Mouse (Mus musculus): ENCODE results near the gene Ccnb1ip1.

The Ccnb1ip1 gene

GRCm38 (mm10) chr14:50807487-50808072 is at the start of gene Ccnb1ip1, which contains the start of gene Parp2:
Ccnb1ip1 (minus strand) TSS chr14:50807732.
Parp2 (plus strand) TSS chr14:50807841.
- peak; percentile 100 for DNase-seq

- peak; percentile 23 for DNase-seq
Observed at GRCm38 (mm10) chr14:50855788-50856187, 48.3 kb upstream of the Ccnb1ip1 start.

GRCm38 (mm10) chr14:50837236-50837635 is 29.7 kb upstream of the Ccnb1ip1 start:
- DNase-seq, result peak; percentile 92

- DNase-seq, result no peak
Observed at GRCm38 (mm10) chr14:50834435-50834834, 26.9 kb upstream of the Ccnb1ip1 start.

- DNase-seq, result peak; percentile 98
Observed at GRCm38 (mm10) chr14:50833964-50834363, 26.4 kb upstream of the Ccnb1ip1 start.

GRCm38 (mm10) chr14:50829878-50830277 is 22.3 kb upstream of the Ccnb1ip1 start:
- peak; percentile 97 for DNase-seq

- no peak for DNase-seq
Observed at GRCm38 (mm10) chr14:50826579-50826978, 19.0 kb upstream of the Ccnb1ip1 start.

GRCm38 (mm10) chr14:50824219-50824618 is 16.7 kb upstream of the Ccnb1ip1 start:
- DNase-seq, result peak; percentile 92

- DNase-seq, result no peak
Observed at GRCm38 (mm10) chr14:50823240-50823639, 15.7 kb upstream of the Ccnb1ip1 start.

- no peak for DNase-seq
Observed at GRCm38 (mm10) chr14:50813060-50813459, 5.5 kb upstream of the Ccnb1ip1 start.

GRCm38 (mm10) chr14:50806469-50806868 is 1.1 kb downstream of the Ccnb1ip1 start:
- DNase-seq, result peak; percentile 74

- DNase-seq, result peak; percentile 55
Observed at GRCm38 (mm10) chr14:50804683-50805082, 2.8 kb downstream of the Ccnb1ip1 start.

GRCm38 (mm10) chr14:50802843-50803562 is 4.5 kb downstream of the Ccnb1ip1 start:
- DNase-seq, result peak; percentile 22

GRCm38 (mm10) chr14:50802441-50802840 is 5.1 kb downstream of the Ccnb1ip1 start:
- DNase-seq, result peak; percentile 71

- DNase-seq, result peak; percentile 86
Observed at GRCm38 (mm10) chr14:50799502-50800259, 7.9 kb downstream of the Ccnb1ip1 start.

- DNase-seq, result peak; percentile 58
Observed at GRCm38 (mm10) chr14:50798512-50798911, 9.0 kb downstream of the Ccnb1ip1 start.

- peak; percentile 27 for DNase-seq
Observed at GRCm38 (mm10) chr14:50796464-50796863, 11.1 kb downstream of the Ccnb1ip1 start.

GRCm38 (mm10) chr14:50795965-50796364 is 11.6 kb downstream of the Ccnb1ip1 start:
- peak; percentile 64 for DNase-seq

- peak; percentile 74 for DNase-seq
Observed at GRCm38 (mm10) chr14:50795261-50795935, 12.1 kb downstream of the Ccnb1ip1 start.

- no peak for DNase-seq
Observed at GRCm38 (mm10) chr14:50788157-50788556, 19.4 kb downstream of the Ccnb1ip1 start.

GRCm38 (mm10) chr14:50785251-50785637 is 22.3 kb downstream of the Ccnb1ip1 start, which contains the start of gene Ttc5:
Ttc5 (minus strand) TSS chr14:50785519.
- peak; percentile 98 for DNase-seq

- peak; percentile 11 for DNase-seq
Observed at GRCm38 (mm10) chr14:50784391-50785250, 22.9 kb downstream of the Ccnb1ip1 start.

Data from heart, adult 11 months (tissue).